Mouse (Mus musculus) left cerebral cortex, postnatal 36 days (tissue): ENCODE measurements around the gene Arid3a. TPM values are rescaled to one million over a fixed set of nuclear protein-coding genes. Genes with fewer than 3 reads are reported as not detected.

Experiments used
- DNase-seq, 2 experiments: peaks; one replicate each; pipeline ENCODE4 v3.0.0; 2021 to 2022; ENCODE audit warnings: low spot score in 2 of 2, mixed read lengths in 1 of 2
- intact Hi-C: fragments of 180-260 bp; cut with DNase I; formaldehyde crosslinking; loops from one replicate; pipeline ENCODE4 v1.15.1; 2025
- total RNA-seq, 2 experiments: library from RNA; stranded (reverse); gene quantifications; 2 replicates each; pipeline ENCODE4 v1.2.3; 2021

Gene Arid3a
- total RNA-seq, 2 experiments from 2014 or later = 6.3 to 6.5 TPM

DNA sequence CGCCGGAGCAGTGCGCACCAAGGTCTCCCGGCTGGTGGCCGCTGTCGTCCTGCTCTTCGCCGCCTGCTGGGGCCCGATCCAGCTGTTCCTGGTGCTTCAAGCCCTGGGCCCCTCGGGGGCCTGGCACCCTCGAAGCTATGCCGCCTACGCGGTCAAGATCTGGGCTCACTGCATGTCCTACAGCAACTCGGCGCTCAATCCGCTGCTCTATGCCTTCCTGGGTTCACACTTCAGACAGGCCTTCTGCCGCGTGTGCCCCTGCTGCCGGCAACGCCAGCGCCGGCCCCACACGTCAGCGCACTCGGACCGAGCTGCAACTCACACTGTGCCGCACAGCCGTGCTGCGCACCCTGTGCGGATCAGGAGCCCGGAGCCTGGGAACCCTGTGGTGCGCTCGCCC is 5.3 kb upstream of the Arid3a start:
- intact Hi-C loops = loop anchor here (5.0 kb wide), 1 partner anchor 39 kb away; no protein-coding TSS in a partner anchor

DNA sequence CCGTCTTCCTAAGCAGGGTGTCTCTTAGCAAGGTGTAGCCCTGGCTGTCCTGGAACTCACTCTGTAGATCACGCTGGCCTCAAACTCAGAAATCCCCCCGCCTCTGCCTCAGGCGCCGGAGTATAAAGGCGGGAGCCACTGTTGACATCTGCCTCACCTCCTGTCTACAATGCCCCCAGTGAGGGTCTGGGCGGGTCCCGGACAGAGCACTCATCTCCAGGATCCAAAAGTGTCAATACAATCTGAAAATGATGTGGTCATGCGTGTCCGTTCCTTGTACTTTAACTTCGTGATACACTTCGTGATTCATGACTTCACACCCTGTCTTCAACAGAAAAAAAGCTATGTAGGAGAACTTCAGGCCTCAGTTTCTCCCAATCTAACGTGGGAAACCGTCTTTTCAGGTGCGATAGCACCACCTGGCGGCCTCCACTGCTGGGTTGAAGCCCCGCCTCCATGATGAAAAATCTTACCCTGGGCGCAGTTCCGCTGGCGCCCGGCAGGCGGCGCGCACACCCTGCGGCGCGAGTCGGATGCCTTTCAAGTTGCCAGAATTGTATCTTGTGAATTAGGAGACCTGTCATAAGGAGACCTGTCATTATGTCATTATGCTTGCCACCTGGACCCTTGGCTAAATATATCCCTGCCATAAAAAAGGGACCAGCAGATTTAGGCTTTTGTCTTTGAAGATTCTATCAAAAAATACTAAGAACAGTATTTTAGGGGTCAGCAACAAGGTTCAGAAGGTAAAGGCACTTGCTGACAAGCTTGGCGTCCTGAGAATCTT is 1.7 kb upstream of the Arid3a start:
- DNase-seq = peak; percentile 91 to 95
- intact Hi-C loops = loop anchor here (1.0 to 5.0 kb wide), 5 partner anchors 29 to 90 kb away; no protein-coding TSS in a partner anchor

More for the DNA sequence above, 5.3 kb upstream of the Arid3a start:
- DNase-seq = no peak

DNA sequence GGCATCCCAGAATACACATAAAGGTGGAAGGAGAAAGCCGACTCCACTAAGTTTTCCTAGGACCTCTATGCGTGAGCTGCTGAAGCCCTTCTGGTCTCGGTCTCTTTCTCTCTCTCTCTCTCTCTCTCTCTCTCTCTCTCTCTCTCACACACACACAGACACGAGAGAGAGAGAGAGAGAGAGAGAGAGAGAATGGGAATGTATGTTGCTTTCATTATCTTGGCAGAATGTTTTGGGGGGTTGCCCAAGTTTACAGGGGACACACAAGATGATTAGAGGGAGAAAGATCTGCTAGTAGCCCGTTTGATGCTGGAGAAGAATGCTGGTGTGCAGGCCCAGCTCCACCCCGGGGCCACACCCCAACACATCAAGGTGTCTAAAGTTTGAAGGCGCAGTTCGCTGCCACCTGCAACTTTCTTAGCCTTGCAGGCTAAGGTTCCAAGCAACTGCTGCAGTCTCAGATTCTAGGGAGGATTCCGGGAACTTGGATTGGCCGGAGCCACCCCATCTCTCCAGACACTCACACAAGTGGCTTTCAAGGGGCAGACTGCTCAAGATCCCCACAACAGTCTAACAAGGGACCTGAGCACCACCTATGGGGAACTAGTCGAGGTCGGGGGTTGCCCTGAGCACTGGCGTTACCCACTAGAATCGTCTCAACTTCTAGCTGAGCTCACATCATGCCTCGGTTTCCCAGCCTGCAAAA is 905 bp upstream of the Arid3a start:
- intact Hi-C loops = loop anchor here (1.0 to 2.0 kb wide), 4 partner anchors 28 to 91 kb away; no protein-coding TSS in a partner anchor
- DNase-seq = no peak

DNA sequence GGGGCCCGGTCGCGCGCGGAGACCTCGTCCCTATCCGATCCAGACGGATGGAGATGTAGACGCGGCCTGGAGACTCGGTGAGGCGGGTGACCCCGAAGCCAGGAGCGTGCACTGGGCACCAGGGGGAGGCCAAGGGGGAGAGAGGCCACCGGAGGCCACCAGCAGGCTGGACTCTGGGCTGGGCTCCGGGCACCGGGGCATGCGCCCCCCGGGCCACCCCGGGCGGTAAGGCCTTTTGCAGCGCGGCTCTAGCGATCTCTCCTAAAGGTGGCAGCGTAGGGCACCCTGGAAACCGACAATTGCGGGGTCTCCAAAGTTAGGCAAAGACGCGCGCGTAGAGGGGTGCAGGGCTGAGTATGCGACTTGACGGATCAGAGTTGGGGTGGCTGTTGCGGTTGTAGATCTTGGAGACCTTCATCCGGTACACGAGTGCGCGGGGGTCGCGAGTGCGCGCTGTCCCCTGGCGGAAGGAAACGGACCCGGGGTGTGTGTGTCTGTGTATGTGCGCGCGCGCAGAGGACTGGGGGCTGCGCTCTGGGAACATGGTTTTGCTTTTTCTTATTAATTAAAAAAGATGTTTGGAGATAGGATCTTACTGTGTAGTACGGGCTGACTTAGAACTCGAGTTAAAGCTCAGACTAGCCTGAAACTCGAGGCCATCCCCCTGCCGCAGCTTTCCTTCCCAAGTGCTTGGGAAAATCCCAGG is 634 bp downstream of the Arid3a start:
- DNase-seq = peak; percentile 55 to 68
- intact Hi-C loops = no loop called here

DNA sequence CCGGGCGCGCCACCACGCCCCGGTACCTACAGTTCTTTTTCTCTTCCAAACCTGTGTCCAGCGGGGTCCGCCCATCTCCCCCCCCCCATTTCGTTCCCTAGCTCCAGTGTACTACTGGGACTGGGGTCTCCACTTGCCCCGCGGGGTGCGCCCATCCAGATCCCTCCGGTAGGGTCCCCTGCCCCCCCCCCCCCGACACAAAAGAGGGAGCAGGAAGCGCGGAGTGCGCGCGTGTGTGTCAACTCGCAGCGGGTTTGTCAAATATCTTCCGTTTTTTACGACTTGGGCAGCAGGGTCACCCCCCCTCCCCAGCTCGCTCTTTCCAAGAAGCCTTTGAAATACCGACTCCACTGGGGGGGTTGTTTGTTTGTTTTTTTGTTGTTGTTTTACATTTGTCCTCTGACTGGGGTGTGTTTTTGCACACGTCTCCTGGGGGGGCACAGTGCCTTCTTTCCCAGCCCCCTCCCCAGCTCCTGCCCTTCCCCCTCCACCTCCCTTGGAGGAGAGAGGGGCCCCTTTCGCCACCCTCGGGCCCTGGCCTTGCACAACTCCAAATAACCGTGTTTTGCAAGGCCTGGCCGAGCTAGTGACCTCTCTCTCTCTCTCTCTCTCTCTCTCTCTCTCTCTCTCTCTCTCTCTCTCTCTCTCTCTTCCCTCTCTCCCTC is 1.3 kb downstream of the Arid3a start:
- DNase-seq = no peak
- intact Hi-C loops = no loop called here

DNA sequence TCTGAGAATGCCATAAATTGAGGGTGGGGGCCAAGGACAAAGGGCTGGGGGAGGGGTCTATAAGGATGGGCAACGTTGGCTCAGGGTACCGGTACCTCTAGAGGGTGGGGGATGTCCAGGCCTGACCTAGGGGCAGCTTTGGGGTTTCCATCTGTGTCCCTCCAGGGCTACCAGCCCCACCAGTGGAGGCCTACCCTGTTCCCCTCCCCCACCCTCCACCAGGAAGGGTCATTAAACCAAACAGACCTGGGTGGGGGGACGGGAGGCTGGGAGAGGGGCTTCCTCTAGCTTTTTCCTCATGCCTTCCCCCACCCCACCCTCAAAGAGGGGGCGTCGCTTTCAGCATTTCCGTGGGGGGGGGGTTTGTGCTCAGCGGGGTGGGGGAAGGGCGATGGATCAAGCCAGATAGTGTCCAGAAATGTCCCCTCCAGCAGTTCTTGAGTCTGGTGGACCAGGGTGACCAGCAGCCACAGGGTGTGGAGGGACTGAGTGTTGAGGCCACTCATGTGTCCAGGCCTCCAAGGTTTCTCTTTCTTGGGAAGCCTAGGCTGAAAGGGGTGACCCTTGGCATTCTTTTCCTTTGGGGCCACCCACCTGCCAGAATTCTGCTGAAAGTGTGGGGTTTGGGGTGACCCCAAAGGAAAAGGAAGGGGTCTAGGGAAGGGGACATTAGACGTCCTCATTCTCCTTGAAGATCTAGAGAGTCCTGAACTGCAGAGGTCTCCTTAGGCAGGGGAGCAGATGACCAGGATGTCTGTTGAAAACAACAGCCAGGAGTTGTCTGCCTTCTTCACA is 2.3 kb downstream of the Arid3a start:
- no peak for DNase-seq
- intact Hi-C loops = no loop called here

DNA sequence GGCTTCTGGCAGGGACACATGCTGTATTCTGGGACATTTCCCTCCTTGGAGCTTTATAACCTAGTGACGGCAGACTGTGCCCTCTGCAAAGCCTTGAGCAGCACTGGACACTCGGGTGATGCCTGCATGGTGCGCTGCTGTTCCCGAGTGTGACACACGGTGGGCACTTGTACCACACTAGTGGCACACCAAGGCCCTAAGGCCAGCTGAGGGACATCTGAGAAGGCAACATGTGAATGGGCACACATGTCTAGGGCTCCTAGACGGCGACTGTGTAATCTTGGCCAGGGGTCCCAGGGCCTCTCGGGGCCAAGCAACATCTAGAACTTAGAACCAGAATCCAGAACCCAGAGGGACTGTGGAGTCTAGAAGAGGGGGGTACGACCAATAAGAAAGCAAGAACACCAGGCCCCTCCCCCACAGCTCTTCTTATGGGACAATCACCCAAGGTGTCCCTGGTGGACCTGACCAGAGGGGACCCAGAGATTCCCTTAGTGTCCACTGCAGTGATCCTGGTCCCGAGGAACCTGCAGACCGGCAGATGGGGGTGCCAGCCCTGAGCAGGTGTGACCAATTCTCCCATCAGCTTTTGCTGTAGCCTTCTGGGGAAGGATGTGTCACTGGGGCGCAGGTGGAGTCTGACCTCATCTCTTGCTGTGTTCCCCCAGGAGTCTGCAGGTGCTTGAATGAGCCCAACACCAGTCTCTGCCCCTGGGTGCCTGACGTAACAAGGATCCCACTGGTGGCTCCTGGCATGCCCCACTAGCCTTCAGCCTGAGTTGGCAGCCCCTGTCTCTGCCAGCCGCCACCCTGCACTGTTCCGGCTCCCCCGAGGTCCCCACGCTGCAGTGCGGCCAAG is 3.4 kb downstream of the Arid3a start:
- DNase-seq = no peak
- intact Hi-C loops = no loop called here

DNA sequence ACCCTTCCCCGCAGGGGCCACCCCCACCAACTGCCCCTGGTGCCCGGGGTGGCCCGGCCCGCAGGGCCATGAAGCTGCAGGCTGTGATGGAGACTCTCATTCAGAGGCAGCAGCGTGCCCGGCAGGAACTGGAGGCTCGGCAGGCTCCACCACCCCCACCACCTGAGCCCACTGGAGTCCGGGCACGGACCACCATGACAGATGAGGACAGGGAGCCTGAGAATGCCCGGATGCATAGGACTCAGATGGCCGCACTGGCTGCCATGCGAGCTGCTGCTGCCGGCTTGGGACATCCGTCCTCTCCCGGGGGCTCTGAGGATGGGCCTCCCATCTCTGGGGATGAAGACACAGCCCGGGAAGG is 4.0 kb downstream of the Arid3a start:
- intact Hi-C loops = no loop called here
- DNase-seq = no peak

DNA sequence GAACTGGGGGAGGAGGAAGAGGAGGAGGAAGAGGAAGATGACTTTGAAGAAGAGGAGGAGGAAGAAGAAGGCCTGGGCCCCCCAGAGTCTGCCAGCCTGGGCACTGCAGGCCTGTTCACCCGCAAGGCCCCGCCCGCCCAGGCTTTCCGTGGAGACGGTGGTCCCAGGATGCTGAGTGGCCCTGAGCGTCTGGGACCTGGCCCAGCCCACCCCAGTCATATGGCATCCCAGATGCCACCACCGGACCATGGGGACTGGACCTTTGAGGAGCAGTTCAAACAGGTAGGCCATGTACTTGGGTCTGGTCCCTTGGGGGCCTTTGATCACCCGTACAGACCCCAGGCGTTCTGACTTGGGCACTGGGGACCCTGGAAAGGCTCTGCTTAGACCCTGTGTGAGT is 5.0 kb downstream of the Arid3a start:
- DNase-seq = no peak
- intact Hi-C loops = no loop called here

DNA sequence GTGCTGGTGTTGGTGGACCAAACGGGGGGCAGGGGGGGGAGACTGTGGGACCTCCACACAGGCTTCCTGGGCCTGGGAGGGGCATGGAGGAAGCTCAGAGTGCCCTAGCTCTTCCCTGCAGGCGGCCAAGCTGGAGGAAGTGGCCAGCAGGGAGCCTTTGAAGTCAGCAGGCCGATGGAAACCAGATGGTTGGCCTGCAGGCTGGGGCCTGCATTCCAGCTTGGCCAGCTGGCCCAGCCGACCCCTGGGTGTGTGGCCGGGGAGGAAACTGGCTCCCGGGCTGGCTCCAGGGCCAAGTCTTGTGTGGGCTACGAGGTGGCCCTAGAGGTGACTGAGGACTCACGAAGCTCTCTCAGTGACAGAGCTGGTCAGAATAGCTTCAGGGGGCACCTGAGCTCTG is 5.9 kb downstream of the Arid3a start:
- intact Hi-C loops = no loop called here
- no peak for DNase-seq

DNA sequence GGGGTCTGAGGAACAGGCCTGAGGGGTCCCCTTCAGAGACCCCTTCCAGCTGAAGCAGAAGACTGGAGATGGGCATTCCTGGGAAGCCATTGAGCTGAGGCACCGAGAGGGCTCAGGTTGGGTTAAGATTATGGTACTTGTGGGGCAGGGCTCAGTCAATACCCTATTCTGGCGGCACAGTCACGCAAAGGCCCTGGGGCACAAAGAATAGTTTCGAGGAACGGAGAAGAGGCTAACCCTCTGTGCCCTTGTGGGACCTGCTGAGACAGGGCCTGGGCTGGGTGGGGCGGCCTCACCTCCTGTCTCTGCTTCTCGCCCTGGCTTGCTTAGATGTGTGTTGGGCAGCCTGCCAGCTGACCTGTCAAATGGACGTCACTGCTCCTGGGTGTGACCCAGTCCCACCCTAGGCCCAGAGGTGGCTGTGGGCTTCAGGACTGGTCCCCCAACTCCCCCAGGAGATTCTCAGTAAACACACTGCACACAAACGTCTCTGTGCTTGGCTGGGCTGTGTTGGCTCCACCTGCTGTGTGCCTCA is 6.4 kb downstream of the Arid3a start:
- intact Hi-C loops = no loop called here
- DNase-seq = no peak

DNA sequence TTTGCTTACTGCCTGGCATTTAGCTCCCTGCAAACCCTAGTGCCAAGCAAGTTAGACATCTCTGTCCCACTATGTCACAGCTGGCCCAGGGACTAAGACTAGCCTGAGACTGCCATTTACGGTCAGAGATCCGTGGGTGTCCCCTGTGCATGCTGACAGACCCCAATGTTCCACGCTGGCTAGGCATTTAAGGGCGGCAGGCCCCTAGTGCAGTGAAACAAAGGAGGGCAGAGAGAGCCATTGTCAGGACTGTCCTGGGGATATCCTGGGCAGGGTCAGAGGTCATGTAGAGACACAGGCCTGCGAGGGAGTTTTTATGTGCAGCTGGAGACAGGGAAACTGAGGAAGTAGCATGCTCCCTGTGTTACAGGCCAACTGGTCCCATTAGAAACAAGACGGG is 7.0 kb downstream of the Arid3a start:
- DNase-seq = no peak
- intact Hi-C loops = no loop called here

DNA sequence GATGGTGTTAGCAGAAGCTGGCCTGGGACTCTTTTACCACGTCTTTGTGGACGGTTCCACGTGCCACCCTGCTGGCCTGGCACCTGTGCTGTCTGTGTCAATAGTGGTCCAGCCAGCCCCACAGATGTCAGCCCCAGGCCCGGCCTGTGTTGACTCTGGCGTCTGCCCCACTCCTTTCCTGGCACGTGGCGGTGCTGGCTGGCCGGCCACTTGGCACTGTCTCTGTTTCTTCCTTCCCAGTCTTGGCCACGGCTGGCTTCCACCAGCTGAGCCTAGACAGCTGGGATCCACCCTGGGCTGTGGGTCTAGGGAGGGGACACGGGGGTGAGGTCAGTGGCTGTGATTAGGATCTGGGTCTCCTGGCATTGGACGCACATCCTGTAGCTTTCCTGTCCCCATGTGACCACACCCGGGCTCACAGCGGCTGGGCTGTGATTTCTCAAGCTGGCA is 7.5 kb downstream of the Arid3a start:
- peak; percentile 60 to 65 for DNase-seq
- intact Hi-C loops = no loop called here

DNA sequence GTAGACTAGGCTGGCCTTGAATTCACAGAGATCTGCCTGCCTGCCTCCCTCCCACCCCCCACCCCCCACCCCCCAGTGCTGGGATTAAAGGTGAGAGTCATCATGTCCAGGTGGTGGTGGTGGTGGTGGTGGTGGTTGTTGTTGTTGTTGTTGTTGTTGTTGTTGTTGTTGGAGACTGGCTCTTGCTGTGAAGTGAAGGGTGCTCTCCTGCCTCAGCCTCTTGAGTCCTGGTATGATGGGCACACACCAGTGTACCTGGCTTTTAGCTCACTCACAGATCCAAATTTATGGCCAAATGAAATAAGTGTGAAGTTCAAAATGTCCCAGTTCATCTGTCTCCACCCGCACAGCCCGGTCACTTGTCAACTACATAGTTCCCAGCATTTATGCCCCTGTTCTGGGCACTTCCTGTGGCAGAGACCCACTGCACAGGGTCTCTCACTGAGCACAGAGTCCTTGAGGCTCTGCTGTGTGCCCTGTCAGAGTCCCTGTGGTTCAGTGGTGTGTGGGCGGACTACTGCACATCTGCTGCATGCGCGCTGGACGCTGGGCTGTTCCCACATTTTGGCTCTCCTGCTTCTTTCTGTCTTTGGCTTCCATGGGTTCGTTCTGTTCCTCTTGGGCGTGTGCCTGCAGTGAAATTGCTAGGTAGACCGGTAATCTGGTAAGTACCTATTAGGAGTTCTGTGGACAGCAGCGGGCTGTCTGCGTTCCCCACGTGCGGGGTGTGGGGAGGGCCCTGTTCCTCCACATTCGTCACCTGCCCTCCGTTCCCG is 8.1 kb downstream of the Arid3a start:
- intact Hi-C loops = no loop called here
- DNase-seq = no peak

DNA sequence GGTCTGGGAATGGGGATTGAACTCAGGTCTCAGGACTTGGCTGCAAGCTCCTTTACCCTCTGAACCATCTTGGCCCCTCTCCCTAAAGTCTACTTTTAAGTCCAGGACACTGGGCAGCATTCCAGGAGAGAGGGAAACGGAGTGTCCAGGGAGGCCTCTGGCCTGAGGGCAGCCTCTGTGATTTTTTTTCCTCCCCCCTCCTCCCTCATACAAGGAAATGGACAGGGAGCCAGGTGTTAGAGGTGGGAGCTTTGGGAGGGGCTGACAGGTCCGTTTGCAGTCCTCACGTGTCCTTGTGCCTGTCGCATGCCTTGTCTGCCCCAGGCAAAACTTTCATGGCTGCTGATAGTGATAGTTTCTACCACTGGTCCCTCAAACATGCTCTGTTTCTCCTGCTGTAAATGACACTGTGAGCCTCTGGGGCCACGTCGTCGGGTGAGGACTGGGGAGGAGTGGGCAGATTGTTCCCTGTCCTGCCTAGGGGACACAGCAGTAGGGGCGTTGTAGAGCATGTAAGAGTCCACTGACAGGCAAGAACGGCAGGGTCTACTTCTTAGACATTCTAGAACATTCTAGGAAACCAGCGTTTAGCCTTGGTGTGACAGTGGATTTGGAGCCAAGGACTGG is 9.6 kb downstream of the Arid3a start:
- no peak for DNase-seq
- intact Hi-C loops = no loop called here

DNA sequence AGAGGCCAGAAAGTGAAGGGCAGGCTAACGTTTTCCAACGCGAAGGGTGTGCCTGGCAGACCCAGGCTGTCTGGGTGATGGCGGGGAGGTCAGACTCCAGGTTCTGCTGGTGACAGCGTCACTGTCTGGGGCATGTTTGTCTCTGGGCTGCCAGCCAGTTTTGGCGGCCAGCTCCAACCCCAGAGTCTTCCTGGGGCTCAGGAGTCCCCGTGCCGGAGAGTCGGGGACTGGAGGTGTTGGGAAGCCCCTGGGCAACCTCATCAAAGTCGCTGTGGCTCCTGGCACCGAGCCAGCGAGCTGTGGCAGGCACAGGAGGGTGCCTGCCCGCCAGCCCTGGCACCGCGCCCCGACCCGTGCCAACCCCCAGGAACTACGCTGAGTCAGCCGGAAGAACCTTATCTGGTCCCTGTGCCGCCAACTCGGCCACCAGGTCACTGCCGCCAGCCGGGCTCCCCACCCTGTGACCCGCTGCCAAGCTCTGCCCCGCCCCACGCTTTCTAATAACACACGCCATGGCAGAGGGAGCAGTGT is 10.1 kb downstream of the Arid3a start:
- DNase-seq = no peak
- intact Hi-C loops = no loop called here
